Mouse (Mus musculus) frontal cortex, postnatal 36 days (tissue): Measurements from ENCODE around the gene Pi16.
"Not testable (repeated sequence)": the region's sequence is repeated elsewhere in the genome, so short reads cannot be mapped to it uniquely, and the experiment has no call there.

Experiments used
- DNase-seq, 2 experiments: peaks; one replicate each; pipeline ENCODE4 v3.0.0; 2022; ENCODE audit warnings: low spot score in 2 of 2

Gene Pi16

DNA sequence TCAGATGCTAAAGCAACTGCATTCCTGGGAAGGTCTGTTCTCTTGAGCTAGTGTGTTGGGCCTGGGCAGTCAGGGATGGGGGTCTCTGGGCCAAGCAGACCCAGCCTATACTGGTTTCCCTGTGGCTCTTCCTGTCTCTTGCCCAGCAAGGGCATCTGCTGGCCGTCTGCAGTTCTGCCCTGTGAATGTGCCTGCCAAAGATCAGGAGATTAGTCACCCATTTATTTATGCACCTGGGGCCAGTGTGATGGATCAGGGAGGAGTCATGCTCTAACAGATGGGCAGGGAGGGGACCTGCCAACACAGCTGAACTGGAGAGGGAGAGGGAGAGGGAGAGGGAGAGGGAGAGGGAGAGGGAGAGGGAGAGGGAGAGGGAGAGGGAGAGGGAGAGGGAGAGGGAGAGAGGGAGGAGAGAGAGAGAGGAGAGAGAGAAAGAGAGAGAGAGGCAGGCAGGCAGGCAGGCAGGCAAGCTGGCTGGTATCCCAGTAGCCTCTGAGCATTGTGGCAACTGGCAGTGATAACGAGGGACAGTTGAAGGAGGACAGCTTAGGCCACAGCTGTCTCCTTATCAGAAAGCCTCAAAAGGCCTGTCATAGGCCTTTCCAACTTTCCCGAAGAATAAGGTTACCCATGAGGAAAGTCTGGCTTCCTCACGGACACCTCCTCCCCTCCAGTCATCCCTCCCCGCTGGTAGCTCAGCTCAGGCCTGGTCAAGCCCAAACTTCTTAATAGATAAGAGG lies 13.4 kb downstream of the Pi16 start:
- DNase-seq = no peak

DNA sequence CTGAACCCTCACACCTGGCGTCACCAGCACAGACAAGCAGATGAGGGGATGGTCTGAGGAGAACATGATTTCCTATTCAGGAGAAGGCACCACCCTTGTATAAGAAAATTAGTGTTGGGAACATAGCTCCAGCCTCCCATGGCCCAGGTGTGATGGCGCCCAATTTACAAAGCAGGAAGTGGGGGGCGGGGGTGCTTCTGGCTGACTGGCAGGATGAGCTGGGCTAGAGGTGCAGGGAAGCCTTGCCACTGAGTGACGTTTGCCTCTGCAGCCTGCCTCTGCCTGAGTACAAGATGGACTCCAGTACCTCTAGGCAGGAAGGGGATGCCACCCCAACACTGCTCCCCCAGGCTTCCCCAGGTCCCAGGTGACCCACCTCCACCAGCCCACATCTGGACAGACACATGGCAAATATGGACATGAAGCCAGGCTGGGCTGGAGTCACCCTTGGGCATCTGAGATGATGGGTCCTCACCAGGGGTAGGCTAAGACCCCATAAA lies 14.8 kb downstream of the Pi16 start:
- no peak for DNase-seq

DNA sequence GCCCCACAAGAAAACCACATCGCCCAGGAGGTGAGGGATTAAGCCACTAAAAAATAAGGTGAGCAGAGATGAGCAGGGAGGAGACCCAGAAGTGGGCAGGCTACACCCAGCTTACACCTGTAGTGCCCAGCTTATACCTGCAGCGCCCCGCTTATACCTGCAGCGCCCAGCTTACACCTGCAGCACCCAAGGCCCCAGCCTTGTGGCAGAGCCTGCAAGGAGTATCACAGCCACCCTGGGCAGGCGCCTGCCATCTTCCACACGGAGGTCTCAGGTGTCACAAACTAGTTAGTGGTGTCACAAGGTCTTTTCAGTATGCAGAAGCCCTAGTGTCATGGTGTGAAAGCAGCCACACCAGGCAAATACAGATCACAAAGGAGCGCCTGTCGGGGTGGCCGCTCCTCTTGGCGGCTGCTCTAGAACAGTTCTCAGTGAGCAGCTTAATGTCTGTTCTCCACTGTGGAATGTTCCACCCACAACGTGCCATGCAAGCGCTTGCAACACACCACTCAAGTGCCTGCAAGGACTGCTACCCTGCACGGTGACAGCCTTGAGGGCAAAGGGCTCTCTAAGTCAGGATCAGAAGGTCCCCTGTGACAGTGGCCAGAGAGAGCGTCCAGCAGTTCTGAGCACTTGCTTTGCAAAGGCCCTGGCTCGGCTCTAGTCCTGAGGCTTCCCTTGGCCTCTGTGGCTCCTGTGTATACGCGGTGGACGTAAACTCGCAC lies 18.9 kb downstream of the Pi16 start:
- DNase-seq = no peak

DNA sequence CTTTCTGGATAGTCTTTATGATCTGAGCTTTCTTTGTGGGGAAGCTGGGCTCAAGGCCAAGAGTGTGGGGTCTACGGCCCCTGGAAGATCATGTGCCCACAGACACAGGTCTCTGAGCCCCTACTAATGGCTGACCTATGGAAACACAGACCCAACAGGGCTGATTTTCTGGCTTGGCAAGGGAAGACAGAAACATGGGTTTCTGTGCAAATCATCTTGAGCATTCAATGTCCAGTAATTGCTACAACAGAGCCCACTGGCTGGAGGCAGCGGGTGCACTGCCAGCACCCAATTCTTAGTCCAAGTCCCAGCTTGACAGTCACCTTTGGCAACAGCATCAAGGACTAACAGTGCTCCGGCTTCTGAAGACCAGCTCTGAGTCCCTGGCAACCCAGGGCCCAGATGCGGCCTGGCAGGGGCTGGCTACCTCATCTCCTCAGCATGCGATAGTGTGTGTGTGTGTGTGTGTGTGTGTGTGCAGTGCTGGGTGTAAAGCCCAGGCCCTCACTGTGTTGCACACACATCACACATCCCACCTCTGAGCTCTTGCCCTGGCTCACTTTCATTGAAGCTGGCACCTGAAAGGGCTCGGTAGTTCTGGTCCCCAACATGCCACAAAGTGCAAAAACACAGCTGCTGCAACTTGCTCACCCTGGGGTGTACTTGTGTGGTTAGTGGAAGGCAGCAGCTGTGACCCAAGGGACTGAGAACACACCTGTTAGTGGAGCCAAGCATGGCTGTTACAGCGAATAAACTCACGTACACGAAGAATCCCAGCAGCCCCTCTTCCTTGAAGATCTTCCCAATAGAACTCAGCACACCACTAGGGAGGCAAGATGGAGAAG lies 20.7 kb downstream of the Pi16 start:
- DNase-seq = no peak

DNA sequence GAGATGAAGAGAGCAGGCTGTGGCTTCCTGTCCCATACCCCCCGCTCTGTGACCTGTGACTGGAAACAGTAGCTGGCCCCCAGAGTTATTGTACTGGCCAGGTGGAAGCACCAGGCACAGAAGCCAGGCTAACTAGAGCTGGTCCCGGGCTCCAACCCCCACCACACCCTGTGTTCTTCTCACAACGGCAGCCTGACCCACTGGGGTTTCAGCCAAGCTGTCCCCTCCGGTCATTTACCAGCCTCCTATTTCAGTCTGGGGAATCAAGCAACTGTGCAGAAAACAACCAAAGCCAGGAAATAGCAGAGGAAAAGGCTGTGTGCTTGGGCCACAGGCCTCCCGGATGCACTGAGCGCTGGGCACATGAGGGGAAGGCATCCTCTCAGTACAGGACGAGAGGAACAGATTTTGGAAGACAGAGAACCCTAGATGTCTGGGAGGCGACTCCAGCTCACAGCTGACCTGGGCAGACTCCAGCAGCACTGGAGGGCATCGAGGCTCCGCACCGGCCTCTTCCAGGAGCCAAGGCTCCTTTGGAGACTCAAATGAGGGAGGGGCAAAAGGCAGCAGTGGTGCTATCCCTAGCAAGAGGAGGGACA lies 21.8 kb downstream of the Pi16 start:
- no peak for DNase-seq

DNA sequence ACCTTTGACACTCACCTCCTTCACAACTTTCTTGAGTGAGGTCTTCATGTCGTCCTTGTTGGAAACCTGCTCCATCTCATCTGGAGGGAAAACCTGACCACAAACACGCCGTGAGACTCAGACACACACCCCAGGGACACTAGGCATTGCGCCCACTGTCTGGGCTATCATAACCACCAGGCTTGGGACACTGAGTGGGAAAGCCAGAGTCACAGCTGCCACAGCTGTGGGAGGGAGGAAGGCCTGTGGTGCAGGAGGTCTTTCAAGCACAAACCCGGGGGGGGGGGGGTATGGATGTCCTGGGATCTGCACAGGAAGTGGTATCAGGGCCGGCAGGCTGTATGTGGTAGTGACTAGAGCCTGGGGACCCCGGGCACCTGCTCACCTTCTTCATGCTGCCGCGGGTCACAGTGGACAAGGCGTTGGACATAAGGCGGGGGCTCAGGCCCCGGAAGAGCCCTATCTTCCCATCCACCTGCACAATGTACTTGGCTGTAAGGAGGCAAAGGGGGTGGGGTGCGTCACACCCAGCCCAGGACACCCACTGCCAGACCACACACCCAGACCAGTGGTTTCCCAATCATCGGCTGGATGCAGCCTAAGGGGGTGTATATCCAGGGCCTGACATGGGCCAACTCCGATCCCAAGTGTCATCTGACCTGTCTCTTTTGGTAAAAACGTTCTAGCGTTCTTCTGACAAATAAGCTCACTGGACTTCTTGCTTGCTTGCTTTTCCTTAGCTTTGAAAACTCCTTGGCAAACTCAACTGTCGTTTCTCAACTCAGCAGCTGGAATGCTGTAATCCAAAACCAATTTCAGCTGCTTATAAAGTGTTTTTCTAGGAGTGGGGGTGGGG lies 23.2 kb downstream of the Pi16 start:
- no peak for DNase-seq

DNA sequence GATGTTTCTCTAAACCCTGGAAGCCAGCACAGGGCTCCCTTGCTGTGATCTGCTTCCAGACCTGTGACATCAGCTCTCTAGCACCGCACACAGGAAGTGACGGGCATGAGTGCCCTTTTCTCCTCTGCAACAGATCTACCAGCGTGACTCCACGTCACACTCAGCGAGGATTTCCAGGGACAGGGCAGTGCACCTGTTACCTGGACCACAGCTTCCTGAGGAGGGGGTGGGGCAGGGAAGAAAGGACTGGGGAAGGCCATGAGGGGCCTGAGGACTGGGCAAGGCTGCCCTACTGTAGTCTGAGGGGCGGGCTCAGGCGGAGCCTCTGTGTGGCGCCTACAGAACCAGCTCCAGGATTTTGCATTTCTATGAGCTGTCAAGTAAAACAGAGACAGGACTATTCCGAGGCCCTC lies 24.1 kb downstream of the Pi16 start:
- no peak for DNase-seq

DNA sequence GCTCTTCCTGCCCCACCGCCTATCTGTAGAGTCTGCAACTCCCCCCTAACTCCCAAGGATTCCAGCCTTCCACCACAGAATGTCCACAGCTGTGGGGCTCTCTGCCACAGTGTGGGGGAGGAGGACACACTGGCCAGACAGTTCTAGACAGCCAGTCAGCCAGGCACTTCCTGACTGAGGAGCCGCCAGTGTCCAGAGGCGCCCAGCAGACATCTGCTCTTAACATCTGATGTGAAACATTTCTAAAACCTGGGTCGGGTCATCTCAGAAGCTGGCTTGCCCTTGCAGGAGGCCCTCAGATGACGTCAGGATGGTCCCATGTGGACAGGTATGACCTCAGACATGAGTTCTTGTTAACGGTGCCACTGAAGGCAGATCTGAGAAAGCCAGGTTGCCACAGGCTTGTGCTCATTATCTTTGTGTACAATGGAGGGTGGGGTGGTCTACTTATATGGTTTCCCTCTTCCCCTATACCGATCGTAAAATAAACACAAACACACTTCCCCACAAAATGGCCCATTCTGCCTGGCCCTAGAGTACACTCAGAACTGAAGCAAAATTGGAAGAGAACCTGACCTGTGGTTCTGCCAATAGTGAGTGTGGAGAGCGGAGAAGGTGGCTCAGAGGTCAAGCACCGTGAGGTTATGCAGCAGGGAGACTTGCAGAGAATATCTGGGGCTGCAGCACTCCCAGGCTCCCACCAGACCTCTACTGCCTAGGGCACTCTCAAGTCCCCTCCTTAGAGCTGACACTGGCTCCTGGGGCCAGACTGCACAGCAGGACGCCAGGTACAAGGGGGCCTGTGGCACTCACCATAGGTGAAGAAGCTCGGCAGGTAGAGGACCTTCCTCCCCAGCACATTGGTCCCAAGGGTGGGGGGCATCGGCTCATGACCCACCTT lies 24.8 kb downstream of the Pi16 start:
- no peak for DNase-seq

DNA sequence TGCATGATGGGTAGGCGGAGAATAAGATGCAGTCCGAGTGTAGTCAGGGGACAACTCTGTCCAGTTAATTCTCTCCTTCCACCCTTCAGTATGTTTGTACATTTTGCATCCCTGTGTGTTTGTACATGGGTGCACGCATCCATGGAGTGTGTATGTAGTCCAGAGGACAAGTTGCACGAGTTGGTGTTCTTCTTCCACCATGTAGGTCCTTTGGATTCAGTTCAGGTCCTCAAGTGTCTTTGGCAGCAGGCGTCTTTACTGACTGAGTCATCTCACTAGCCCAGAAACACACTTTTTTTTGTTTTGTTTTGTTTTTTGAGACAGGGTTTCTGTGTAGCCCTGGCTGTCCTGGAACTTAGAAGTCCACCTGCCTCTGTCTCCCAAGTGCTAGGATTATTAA lies 25.8 kb downstream of the Pi16 start:
- no peak for DNase-seq

DNA sequence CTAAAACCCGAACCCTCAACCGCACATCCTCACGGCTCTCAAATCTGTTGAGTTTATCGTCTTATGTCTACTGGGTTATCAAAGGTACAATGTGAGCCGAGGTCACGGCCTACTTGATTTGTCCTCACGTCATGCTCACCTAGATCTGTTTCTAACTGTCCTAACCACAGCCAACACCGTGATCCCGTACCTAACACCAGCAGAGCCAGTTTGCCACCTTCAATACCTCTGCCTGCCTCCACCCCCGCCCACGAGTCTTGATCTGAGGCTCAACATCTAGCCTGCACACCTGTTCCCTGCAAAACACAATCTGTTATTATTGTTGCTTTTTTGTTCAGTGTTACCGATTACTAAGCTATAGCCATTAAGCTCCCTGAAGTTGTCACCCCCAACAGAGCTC lies 27.8 kb downstream of the Pi16 start:
- DNase-seq = no peak

DNA sequence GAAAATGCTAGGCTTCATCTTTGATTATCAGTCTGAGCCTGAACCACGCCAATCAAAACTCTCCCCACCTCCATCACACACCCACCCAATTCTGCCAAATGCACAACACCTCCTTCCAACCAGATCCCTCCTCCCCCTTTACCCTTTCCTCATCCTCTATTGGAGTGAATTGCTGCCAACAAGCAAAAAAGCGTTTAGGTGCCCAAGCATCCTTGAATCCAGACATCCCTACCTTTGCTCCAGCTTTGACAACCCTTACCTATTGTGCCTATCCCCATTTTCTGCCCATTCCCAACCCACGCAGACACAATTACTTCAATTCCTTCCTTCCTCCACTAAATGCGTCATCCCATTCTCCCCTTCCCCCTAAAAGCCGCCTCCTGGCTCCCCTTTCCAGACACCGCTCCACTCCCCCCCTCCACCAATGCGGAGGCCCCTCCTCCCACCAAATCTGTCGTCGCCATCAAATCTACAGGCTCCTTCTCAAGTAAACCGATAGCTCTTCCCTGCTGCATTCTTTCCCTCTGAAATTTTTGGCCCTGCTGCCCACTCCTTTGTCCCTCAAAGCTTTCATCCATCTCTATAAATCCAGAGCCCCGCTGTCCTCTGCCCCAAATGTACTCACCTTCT lies 29.1 kb downstream of the Pi16 start:
- DNase-seq = peak; percentile 67 to 71

DNA sequence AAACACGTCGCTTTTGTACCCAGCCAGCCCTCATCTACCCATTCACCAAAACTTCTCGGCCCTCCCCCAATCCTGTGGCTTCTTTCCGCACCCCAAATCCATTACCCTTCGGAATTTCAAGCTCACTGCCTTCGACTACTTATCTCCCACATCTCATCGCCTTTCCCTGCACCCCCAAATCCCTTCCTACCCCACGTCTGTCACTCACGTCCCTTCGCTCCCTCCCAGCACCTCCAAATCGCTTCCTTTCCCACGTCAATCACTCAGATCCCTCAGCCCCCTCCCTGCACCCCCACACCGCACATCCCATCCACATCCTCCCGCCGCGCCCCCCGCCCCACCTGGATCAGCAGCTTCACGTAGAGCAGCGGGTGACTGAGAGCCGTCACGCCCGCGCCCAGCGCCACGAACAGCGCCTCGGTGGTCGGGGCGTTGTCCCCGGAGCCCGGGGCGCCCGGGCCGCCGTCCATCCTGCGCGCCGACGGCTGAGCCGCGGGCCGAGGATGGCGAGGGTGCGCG lies 29.7 kb downstream of the Pi16 start:
- no peak for DNase-seq

DNA sequence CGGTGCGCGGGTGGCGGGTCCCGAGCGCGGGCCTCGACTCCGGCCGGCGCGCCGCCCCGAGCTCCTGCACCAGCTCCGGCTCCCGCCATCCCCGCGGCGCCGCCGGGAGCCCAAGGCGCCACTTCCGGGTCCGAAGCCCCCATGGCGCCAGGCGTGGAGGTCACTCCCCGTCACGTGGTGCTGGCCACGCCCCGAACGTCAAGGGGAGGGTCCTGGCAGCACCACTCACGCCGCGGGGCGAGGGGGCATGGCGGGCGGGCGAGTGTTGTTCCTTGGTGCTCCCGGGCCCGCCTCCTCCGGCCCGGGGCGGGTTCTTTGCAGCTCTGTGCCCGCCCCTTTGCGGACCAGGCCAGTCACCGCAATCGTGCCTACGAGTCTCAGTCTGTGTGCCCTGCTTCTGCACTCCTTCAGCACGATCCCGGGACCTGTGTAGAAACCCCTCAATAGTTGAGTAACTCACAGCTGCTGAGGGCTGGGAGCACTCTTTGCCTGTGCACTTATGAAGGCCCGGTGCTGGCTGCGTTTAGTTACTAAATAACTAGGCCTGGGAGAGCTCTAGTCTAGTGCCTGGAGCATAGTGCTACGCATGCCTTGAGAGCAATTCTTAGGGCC lies 30.3 kb downstream of the Pi16 start, which contains the start of gene Mtch1:
Gene Mtch1, minus strand, starts transcription at position 290 of the 612 bp plus-strand sequence.
- DNase-seq = peak; percentile 95 to 96

DNA sequence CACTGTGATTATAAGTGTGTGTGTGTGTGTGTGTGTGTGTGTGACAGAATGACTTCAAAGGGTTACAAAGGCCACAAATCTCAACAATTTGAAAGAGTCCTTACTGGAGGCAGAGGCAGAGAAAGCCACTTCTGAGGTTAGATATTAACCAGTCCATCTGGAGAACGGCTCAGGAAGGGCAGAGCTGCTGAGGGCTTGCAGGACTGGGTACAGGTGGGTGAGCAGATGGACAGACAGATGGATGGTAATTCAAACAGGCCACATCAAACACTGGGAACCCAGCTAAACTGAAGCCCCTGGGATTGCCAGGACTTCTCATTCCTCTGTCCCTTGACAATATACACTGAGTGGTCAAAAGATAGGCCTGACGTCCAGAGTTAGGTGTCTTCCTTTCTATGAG lies 31.5 kb downstream of the Pi16 start:
- no peak for DNase-seq

DNA sequence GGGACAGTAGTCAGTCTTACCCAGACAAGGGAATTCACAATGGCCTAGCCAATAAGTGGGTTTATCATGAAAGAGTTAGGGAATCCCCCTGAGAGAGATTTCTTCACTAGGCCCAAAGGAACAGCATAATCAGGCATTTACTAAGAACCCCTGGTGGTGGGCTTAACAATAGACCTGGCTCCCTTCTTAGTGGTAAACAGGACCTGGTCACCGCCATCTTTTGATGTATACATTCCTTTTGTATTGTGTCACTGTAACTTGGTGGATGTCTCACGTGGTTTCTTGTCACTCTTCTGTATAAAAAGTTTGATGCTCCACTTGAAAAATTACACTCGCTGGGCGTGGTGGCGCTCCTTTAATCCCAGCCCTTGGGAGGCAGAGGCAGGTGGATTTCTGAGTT lies 33.6 kb downstream of the Pi16 start:
- not testable (repeated sequence) for DNase-seq

DNA sequence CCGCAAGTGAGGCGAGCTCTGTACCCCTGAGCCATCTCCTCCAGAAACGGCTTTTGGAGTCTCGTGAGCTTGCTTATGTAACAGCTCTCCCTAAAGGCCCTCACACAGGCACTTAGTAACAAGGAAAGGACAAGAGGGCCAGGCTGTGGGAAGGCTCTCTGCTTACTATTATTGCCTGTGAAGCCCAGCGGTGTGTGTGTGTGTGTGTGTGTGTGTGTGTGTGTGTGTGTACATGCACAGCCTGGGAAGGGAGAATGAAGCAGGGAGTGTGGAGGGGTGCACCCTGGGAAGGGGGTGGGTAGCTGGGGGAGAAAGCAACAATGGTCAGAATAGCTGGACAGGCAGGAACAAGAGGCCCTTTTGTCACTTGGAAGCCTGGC lies 38.0 kb downstream of the Pi16 start:
- DNase-seq = no peak

DNA sequence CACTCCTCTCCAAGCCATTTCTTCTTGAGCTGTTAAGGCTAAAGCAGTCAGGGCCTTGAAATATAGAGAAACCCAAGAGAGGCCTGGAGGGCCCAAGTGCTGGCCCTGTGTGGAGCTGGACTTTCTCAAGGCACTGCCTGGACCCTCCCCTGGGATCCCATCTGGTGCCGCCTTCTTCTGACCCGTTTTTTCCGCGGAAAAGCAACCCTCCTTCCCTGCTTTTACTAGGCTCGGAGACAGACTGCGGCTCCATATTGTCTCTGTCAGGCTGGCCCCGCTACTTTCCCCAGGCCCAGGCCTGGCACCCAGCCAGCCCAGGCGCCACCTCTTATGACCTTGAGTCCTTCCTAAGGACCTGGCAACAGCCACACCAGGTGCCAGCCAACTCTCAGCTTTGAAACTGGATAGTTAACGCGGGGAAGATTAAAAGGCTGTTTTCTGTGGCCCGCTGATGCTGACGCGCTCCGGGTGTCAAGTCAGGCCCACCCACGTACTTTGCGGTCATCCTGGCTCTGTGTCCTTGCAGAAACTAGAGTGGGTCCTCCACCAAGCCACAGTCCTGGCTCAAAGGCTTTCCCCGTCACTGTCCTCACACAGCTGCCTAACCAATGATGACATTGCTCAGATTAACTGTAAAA lies 38.5 kb downstream of the Pi16 start:
- no peak for DNase-seq

DNA sequence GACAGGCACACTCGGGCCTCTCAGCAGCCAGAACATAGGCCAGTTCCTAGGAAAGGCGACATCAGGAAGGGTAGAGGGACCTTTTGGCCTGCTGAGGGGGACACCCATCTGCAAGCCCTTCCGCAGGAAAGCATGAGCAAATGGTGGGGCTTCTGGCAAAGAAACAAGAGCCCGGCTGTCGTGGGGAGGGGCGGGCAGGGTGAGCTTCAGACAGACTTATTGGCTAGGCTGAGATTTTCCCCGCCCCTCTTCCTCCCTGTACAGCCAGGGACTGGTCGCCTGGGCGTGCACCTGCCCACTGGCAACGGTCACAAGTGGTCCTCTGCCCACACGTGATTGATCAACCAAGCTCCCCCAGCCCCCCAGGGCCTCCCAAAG lies 39.0 kb downstream of the Pi16 start:
- DNase-seq = peak in 1 of 2 experiments; percentile 41
